Mouse (Mus musculus) heart, postnatal 10 days (tissue): ENCODE data around the gene Ctla4. TPM values are rescaled to one million over a fixed set of nuclear protein-coding genes. Genes with fewer than 3 reads are reported as not detected.

Source experiments
- DNase-seq, 2 experiments: peaks; one replicate each; pipeline ENCODE4 v3.0.0; 2021
- intact Hi-C: fragments of 180-260 bp; cut with DNase I; formaldehyde crosslinking; loops from one replicate; pipeline ENCODE4 v1.15.1; 2025
- total RNA-seq, 2 experiments: library from RNA; stranded (reverse); gene quantifications; 2 replicates each; pipeline ENCODE4 v1.2.3; 2021

The Ctla4 gene
- under 1 TPM in 1 of 2 experiments, not detected in 1; 0.22 TPM for total RNA-seq

GRCm38 (mm10) chr1:60886981-60887380 lies at the start of gene Ctla4:
Ctla4 (plus strand) TSS chr1:60887000.
- DNase-seq: no peak

GRCm38 (mm10) chr1:60839161-60839560 lies 47.6 kb upstream of the Ctla4 start:
- no peak for DNase-seq
- intact Hi-C loops: no loop called here

More at GRCm38 (mm10) chr1:60886981-60887380, at the start of gene Ctla4:
- intact Hi-C loops: no loop called here

GRCm38 (mm10) chr1:60845318-60846060 lies 41.3 kb upstream of the Ctla4 start:
- no peak for DNase-seq
- intact Hi-C loops: no loop called here

- intact Hi-C loops: no loop called here
These were observed 40.1 kb upstream of the Ctla4 start for GRCm38 (mm10) chr1:60846616-60847275.

GRCm38 (mm10) chr1:60849112-60849511 lies 37.7 kb upstream of the Ctla4 start:
- DNase-seq: no peak
- intact Hi-C loops: no loop called here

More at GRCm38 (mm10) chr1:60846616-60847275, 40.1 kb upstream of the Ctla4 start:
- peak in 1 of 2 experiments; percentile 57 for DNase-seq

- intact Hi-C loops: loop anchor here (5.0 to 10.0 kb wide), 3 partner anchors 33 to 333 kb away; partner anchors contain the start of gene Cd28
- no peak for DNase-seq
These were observed 37.0 kb upstream of the Ctla4 start for GRCm38 (mm10) chr1:60849816-60850215.

GRCm38 (mm10) chr1:60851041-60851781 lies 35.6 kb upstream of the Ctla4 start:
- no peak for DNase-seq
- intact Hi-C loops: loop anchor here (5.0 to 10.0 kb wide), 3 partner anchors 34 to 334 kb away; partner anchors contain the start of gene Cd28

GRCm38 (mm10) chr1:60852075-60852769 lies 34.6 kb upstream of the Ctla4 start:
- intact Hi-C loops: loop anchor here (5.0 to 10.0 kb wide), 3 partner anchors 35 to 335 kb away; partner anchors contain the start of gene Cd28
- no peak for DNase-seq

GRCm38 (mm10) chr1:60852770-60853147 lies 34.0 kb upstream of the Ctla4 start:
- intact Hi-C loops: loop anchor here (5.0 to 10.0 kb wide), 3 partner anchors 35 to 335 kb away; partner anchors contain the start of gene Cd28
- DNase-seq: no peak

GRCm38 (mm10) chr1:60853330-60853956 lies 33.4 kb upstream of the Ctla4 start:
- no peak for DNase-seq
- intact Hi-C loops: loop anchor here (5.0 to 10.0 kb wide), 3 partner anchors 36 to 336 kb away; partner anchors contain the start of gene Cd28

- DNase-seq: no peak
- intact Hi-C loops: loop anchor here (5.0 to 10.0 kb wide), 3 partner anchors 37 to 337 kb away; partner anchors contain the start of gene Cd28
These were observed 32.8 kb upstream of the Ctla4 start for GRCm38 (mm10) chr1:60853991-60854390.

GRCm38 (mm10) chr1:60857351-60858220 lies 29.2 kb upstream of the Ctla4 start:
- DNase-seq: no peak
- intact Hi-C loops: loop anchor here (5.0 to 10.0 kb wide), 2 partner anchors 120 to 143 kb away; partner anchors contain the start of gene Cd28

GRCm38 (mm10) chr1:60859159-60859558 lies 27.6 kb upstream of the Ctla4 start:
- DNase-seq: no peak
- intact Hi-C loops: loop anchor here (5.0 to 10.0 kb wide), 2 partner anchors 122 to 144 kb away; partner anchors contain the start of gene Cd28

- no peak for DNase-seq
- intact Hi-C loops: loop anchor here (2.0 to 10.0 kb wide), 6 partner anchors 123 to 695 kb away; partner anchors contain the start of genes Abi2, Cd28 and Raph1
These were observed 27.0 kb upstream of the Ctla4 start for GRCm38 (mm10) chr1:60859842-60860241.

- intact Hi-C loops: loop anchor here (2.0 to 10.0 kb wide), 4 partner anchors 193 to 696 kb away; partner anchors contain the start of genes Abi2 and Raph1
- peak; percentile 72 to 81 for DNase-seq
These were observed 26.3 kb upstream of the Ctla4 start for GRCm38 (mm10) chr1:60860357-60860946.

GRCm38 (mm10) chr1:60860955-60861354 lies 25.8 kb upstream of the Ctla4 start:
- intact Hi-C loops: loop anchor here (2.0 to 10.0 kb wide), 4 partner anchors 194 to 696 kb away; partner anchors contain the start of genes Abi2 and Raph1
- peak; percentile 58 to 60 for DNase-seq

- DNase-seq: no peak
- intact Hi-C loops: loop anchor here (2.0 to 10.0 kb wide), 4 partner anchors 194 to 697 kb away; partner anchors contain the start of genes Abi2 and Raph1
These were observed 25.4 kb upstream of the Ctla4 start for GRCm38 (mm10) chr1:60861431-60861830.

GRCm38 (mm10) chr1:60862510-60862909 lies 24.3 kb upstream of the Ctla4 start:
- DNase-seq: no peak
- intact Hi-C loops: loop anchor here (2.0 to 10.0 kb wide), 4 partner anchors 98 to 698 kb away; partner anchors contain the start of gene Abi2
